Mouse (Mus musculus): ENCODE data around the gene Prss56. TPM values are rescaled to one million over a fixed set of nuclear protein-coding genes. Genes with fewer than 3 reads are reported as not detected.

Prss56 gene
- polyA plus RNA-seq, 2 experiments, result 0.18 to 0.22 TPM

- ATAC-seq (ENCODE audit: low FRiP score, low read depth) (no peak), DNase-seq (ENCODE audit: low spot score) (no peak)
- peaks cover 9% of the 10 kb centered on the region for H3K36me3 ChIP-seq (ENCODE audit: control insufficient read depth, insufficient read depth, low read length)
- TF ChIP-seq POLR2A (IDR thresholded peaks at IDR 0.05; ENCODE audit: borderline replicate concordance, extremely low read depth, insufficient read depth, insufficient read length), result no peak
- H3K4me3 ChIP-seq (replicated peaks; ENCODE audit: low read length), result peak overlapping the region; percentile 80
- H3K9me3 ChIP-seq (ENCODE audit: control insufficient read depth, low read length), result no peaks in the 10 kb centered on the region
- no peaks in the 10 kb centered on the region for H3K27me3 ChIP-seq (ENCODE audit: control insufficient read depth, insufficient read depth, low read length)
- H3K27ac ChIP-seq (replicated peaks; ENCODE audit: low read depth, low read length), result peak overlapping the region; percentile 99
- H3K4me2 ChIP-seq (replicated peaks; ENCODE audit: low read depth, low read length, severe bottlenecking), result peak overlapping the region; percentile 78
- H3K4me1 ChIP-seq (ENCODE audit: control insufficient read depth, insufficient read depth, low read length), result peaks cover 15% of the 10 kb centered on the region; the same call in 1 of the 2 replicates
- WGBS, result 19% methylated on average over 4 of the region's 4 CpGs
- H3K9ac ChIP-seq (ENCODE audit: low read depth, low read length, severe bottlenecking), result peak overlapping the region; percentile 99
Measured at GRCm38 (mm10) chr1:87214748-87215147, 31.6 kb downstream of the Prss56 start.

GRCm38 (mm10) chr1:87217938-87218337, 34.8 kb downstream of the Prss56 start:
- Histone ChIP-seq H3K4me3 (replicated peaks; ENCODE audit: low read length) (no peak overlapping the region), H3K9ac (ENCODE audit: low read depth, low read length, severe bottlenecking) (no peak overlapping the region), H3K27me3 (ENCODE audit: control insufficient read depth, insufficient read depth, low read length) (no peaks in the 10 kb centered on the region), H3K4me1 (ENCODE audit: control insufficient read depth, insufficient read depth, low read length) (peaks cover 15% of the 10 kb centered on the region; the same call in 1 of the 2 replicates), H3K4me2 (replicated peaks; ENCODE audit: low read depth, low read length, severe bottlenecking) (no peak overlapping the region), H3K36me3 (ENCODE audit: control insufficient read depth, insufficient read depth, low read length) (peaks cover 39% of the 10 kb centered on the region), H3K9me3 (ENCODE audit: control insufficient read depth, low read length) (no peaks in the 10 kb centered on the region), H3K27ac (replicated peaks; ENCODE audit: low read depth, low read length) (no peak overlapping the region)
- 72% methylated on average over 3 of the region's 3 CpGs for WGBS
- ATAC-seq (ENCODE audit: low FRiP score, low read depth) (no peak), DNase-seq (ENCODE audit: low spot score) (no peak)
- no peak for TF ChIP-seq POLR2A (IDR thresholded peaks at IDR 0.05; ENCODE audit: borderline replicate concordance, extremely low read depth, insufficient read depth, insufficient read length)

GRCm38 (mm10) chr1:87225739-87226138, 42.6 kb downstream of the Prss56 start:
- WGBS, result 96% methylated on average over 8 of the region's 8 CpGs
- Histone ChIP-seq H3K9me3 (ENCODE audit: control insufficient read depth, low read length) (no peaks in the 10 kb centered on the region), H3K4me1 (ENCODE audit: control insufficient read depth, insufficient read depth, low read length) (no peaks in the 10 kb centered on the region), H3K4me3 (replicated peaks; ENCODE audit: low read length) (no peak overlapping the region), H3K36me3 (ENCODE audit: control insufficient read depth, insufficient read depth, low read length) (peaks cover 97% of the 10 kb centered on the region), H3K27ac (replicated peaks; ENCODE audit: low read depth, low read length) (no peak overlapping the region), H3K9ac (ENCODE audit: low read depth, low read length, severe bottlenecking) (no peak overlapping the region), H3K4me2 (replicated peaks; ENCODE audit: low read depth, low read length, severe bottlenecking) (no peak overlapping the region), H3K27me3 (ENCODE audit: control insufficient read depth, insufficient read depth, low read length) (no peaks in the 10 kb centered on the region)
- no peak for TF ChIP-seq POLR2A (IDR thresholded peaks at IDR 0.05; ENCODE audit: borderline replicate concordance, extremely low read depth, insufficient read depth, insufficient read length)
- DNase-seq (ENCODE audit: low spot score) (no peak), ATAC-seq (ENCODE audit: low FRiP score, low read depth) (no peak)

- no peak overlapping the region for H3K9ac ChIP-seq (ENCODE audit: low read depth, low read length, severe bottlenecking)
- peaks cover 96% of the 10 kb centered on the region for H3K36me3 ChIP-seq (ENCODE audit: control insufficient read depth, insufficient read depth, low read length)
- no peak for TF ChIP-seq POLR2A (IDR thresholded peaks at IDR 0.05; ENCODE audit: borderline replicate concordance, extremely low read depth, insufficient read depth, insufficient read length)
- WGBS, result 88% methylated on average over 1 of the region's 1 CpGs
- H3K4me1 ChIP-seq (ENCODE audit: control insufficient read depth, insufficient read depth, low read length), result no peaks in the 10 kb centered on the region
- no peak overlapping the region for H3K4me3 ChIP-seq (replicated peaks; ENCODE audit: low read length)
- no peak for DNase-seq (ENCODE audit: low spot score)
- no peaks in the 10 kb centered on the region for H3K27me3 ChIP-seq (ENCODE audit: control insufficient read depth, insufficient read depth, low read length)
- no peak overlapping the region for H3K27ac ChIP-seq (replicated peaks; ENCODE audit: low read depth, low read length)
- no peaks in the 10 kb centered on the region for H3K9me3 ChIP-seq (ENCODE audit: control insufficient read depth, low read length)
- no peak for ATAC-seq (ENCODE audit: low FRiP score, low read depth)
- H3K4me2 ChIP-seq (replicated peaks; ENCODE audit: low read depth, low read length, severe bottlenecking), result no peak overlapping the region
Measured at GRCm38 (mm10) chr1:87226409-87227159, 43.5 kb downstream of the Prss56 start.

GRCm38 (mm10) chr1:87227160-87227550, 44.0 kb downstream of the Prss56 start:
- H3K27me3 ChIP-seq (ENCODE audit: control insufficient read depth, insufficient read depth, low read length), result no peaks in the 10 kb centered on the region
- no peak overlapping the region for H3K27ac ChIP-seq (replicated peaks; ENCODE audit: low read depth, low read length)
- H3K4me1 ChIP-seq (ENCODE audit: control insufficient read depth, insufficient read depth, low read length), result no peaks in the 10 kb centered on the region
- H3K36me3 ChIP-seq (ENCODE audit: control insufficient read depth, insufficient read depth, low read length), result peaks cover 95% of the 10 kb centered on the region
- TF ChIP-seq POLR2A (IDR thresholded peaks at IDR 0.05; ENCODE audit: borderline replicate concordance, extremely low read depth, insufficient read depth, insufficient read length), result no peak
- no peaks in the 10 kb centered on the region for H3K9me3 ChIP-seq (ENCODE audit: control insufficient read depth, low read length)
- WGBS, result 95% methylated on average over 3 of the region's 3 CpGs
- H3K9ac ChIP-seq (ENCODE audit: low read depth, low read length, severe bottlenecking), result no peak overlapping the region
- no peak for DNase-seq (ENCODE audit: low spot score)
- H3K4me3 ChIP-seq (replicated peaks; ENCODE audit: low read length), result no peak overlapping the region
- no peak for ATAC-seq (ENCODE audit: low FRiP score, low read depth)
- no peak overlapping the region for H3K4me2 ChIP-seq (replicated peaks; ENCODE audit: low read depth, low read length, severe bottlenecking)

All from limb, embryonic 14.5 days (tissue).